Mouse (Mus musculus): ENCODE measurements around the gene Brd7. TPM values are rescaled to one million over a fixed set of nuclear protein-coding genes. Genes with fewer than 3 reads are reported as not detected.

Brd7 gene
- total and polyA plus RNA-seq, 3 experiments, result 31.9 to 106 (median 46.3) TPM

DNA sequence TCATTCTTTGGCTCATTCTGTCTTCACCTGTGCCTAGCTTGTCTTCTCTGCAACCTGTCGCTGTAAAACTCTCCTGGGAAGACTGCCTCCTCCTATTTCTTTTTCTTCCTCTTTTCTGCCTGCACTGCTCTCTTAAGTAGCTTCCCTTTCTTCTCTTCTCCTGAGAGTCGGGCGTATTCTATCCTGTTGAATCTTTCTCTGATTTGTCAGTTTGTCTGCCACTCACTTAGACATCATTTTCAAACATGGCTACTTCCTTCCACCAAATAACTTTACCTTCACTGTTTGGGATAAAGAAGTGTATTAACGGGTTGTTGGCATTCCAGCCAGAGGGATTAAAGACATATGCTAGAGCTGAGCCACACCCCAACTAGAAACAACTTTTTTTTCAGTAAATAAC lies 20.0 kb downstream of the Brd7 start:
- H3K79me2 ChIP-seq (replicated peaks; ENCODE audit: control insufficient read depth, extremely low read depth, insufficient read depth, poor library complexity, severe bottlenecking), result no peaks in the 10 kb centered on the region
- no peak overlapping the region for H3K9ac ChIP-seq (ENCODE audit: insufficient read depth, low read depth)
- H3K27me3 ChIP-seq (replicated peaks), result no peaks in the 10 kb centered on the region
- DNase-seq (ENCODE audit: extremely low read depth), result no peak
- dilution Hi-C loops (cut with MboI; ENCODE audit: extremely low pct_ligation_motif_present, extremely low pct_unique_long_range_greater_than_20kb, low sequenced_read_pairs) (no loop called here), in situ Hi-C loops (cut with MboI; ENCODE audit: low pct_ligation_motif_present, low pct_unique_long_range_greater_than_20kb, low sequenced_read_pairs) (no loop called here)
- no peaks in the 10 kb centered on the region for H3K9me3 ChIP-seq (replicated peaks; ENCODE audit: low read length)
- TF ChIP-seq MEF2A (IDR thresholded peaks at IDR 0.05; ENCODE audit: borderline replicate concordance, low read depth, low read length) (no peak), TCF12 (IDR thresholded peaks at IDR 0.05; ENCODE audit: low read depth, low read length) (no peak), EP300 (IDR thresholded peaks at IDR 0.05; ENCODE audit: low read length) (no peak), RAD21 (IDR thresholded peaks at IDR 0.05; ENCODE audit: low read depth, low read length) (no peak), MXI1 (IDR thresholded peaks at IDR 0.05; ENCODE audit: low read depth, low read length) (no peak), JUN (IDR thresholded peaks at IDR 0.05; ENCODE audit: insufficient read depth, low read depth, low read length) (no peak), JUND (conservative IDR thresholded peaks at IDR 0.05; ENCODE audit: low read depth, low read length) (no peak), HCFC1 (IDR thresholded peaks at IDR 0.05; ENCODE audit: low read depth, low read length) (no peak), IRF4 (IDR thresholded peaks at IDR 0.05; ENCODE audit: low read depth, low read length) (no peak)
- H3K36me3 ChIP-seq (replicated peaks in 1 of 2; ENCODE audit: control insufficient read depth in 1 of 2, insufficient read depth in 1 of 2, low read length in 1 of 2), result peaks cover 68 to 89% of the 10 kb centered on the region in 2 experiments
- no peak overlapping the region for H3K4me3 ChIP-seq (replicated peaks in 1 of 3; ENCODE audit: low read depth in 2 of 3, low read length in 2 of 3, poor library complexity in 1 of 3)
- no peak overlapping the region for H3K4me2 ChIP-seq (ENCODE audit: insufficient read depth, low read depth, poor library complexity, severe bottlenecking)
- no peak overlapping the region for H3K27ac ChIP-seq (ENCODE audit: insufficient read depth, low read depth)
- no peaks in the 10 kb centered on the region for H3K4me1 ChIP-seq (ENCODE audit: control insufficient read depth in 1 of 2, insufficient read depth in 2 of 2)

DNA sequence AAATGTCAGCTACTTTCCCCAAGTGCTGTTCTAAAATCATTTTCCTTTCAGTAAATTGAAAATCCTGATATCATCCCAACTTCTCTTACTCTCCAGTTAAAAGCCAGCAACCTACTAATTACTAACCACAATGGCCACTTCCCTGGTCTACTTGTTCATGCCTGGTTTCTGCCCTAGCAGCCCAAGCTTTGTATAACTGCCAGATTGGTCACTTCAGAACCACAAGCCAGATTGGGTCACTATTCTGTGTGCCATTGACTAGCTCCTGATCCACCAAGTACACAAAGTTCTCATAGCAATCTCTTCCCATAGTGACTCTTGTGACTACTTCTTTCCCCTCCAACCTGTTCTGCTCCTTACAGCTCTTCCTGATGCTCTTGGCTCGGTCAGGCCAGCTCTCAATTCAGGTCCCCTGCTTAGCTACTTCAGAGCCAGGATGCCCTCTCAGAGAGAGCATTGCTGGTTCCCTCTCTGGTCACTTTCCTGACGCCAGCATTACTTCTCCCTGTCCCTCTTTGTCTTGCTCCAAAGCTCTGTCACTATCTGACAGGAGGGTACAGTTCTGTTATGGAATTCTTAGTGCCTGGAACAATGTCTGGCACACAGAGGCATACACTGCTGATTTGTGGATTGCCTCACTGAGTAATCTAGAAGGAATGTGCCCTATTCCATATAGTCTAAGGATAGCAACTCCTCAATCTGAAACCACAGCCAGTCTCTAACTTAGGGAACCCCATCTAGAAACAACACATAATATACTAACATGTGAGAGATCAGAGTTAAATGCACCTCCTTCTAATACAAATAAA lies 21.9 kb downstream of the Brd7 start:
- peaks cover 66 to 89% of the 10 kb centered on the region in 2 experiments for H3K36me3 ChIP-seq (replicated peaks in 1 of 2; ENCODE audit: control insufficient read depth in 1 of 2, insufficient read depth in 1 of 2, low read length in 1 of 2)
- no peak overlapping the region for H3K4me2 ChIP-seq (ENCODE audit: insufficient read depth, low read depth, poor library complexity, severe bottlenecking)
- H3K79me2 ChIP-seq (replicated peaks; ENCODE audit: control insufficient read depth, extremely low read depth, insufficient read depth, poor library complexity, severe bottlenecking), result no peaks in the 10 kb centered on the region
- DNase-seq (ENCODE audit: extremely low read depth), result no peak
- H3K4me1 ChIP-seq (ENCODE audit: control insufficient read depth in 1 of 2, insufficient read depth in 2 of 2), result no peaks in the 10 kb centered on the region
- dilution Hi-C loops (cut with MboI; ENCODE audit: extremely low pct_ligation_motif_present, extremely low pct_unique_long_range_greater_than_20kb, low sequenced_read_pairs) (no loop called here), in situ Hi-C loops (cut with MboI; ENCODE audit: low pct_ligation_motif_present, low pct_unique_long_range_greater_than_20kb, low sequenced_read_pairs) (no loop called here)
- no peak overlapping the region for H3K4me3 ChIP-seq (replicated peaks in 1 of 3; ENCODE audit: low read depth in 2 of 3, low read length in 2 of 3, poor library complexity in 1 of 3)
- H3K9me3 ChIP-seq (replicated peaks; ENCODE audit: low read length), result no peaks in the 10 kb centered on the region
- no peak overlapping the region for H3K9ac ChIP-seq (ENCODE audit: insufficient read depth, low read depth)
- no peak for TF ChIP-seq BHLHE40 (IDR thresholded peaks at IDR 0.05; ENCODE audit: low read depth, low read length)
- no peak for TF ChIP-seq TCF12 (IDR thresholded peaks at IDR 0.05; ENCODE audit: low read depth, low read length)
- H3K27ac ChIP-seq (ENCODE audit: insufficient read depth, low read depth), result no peak overlapping the region
- no peaks in the 10 kb centered on the region for H3K27me3 ChIP-seq (replicated peaks)

DNA sequence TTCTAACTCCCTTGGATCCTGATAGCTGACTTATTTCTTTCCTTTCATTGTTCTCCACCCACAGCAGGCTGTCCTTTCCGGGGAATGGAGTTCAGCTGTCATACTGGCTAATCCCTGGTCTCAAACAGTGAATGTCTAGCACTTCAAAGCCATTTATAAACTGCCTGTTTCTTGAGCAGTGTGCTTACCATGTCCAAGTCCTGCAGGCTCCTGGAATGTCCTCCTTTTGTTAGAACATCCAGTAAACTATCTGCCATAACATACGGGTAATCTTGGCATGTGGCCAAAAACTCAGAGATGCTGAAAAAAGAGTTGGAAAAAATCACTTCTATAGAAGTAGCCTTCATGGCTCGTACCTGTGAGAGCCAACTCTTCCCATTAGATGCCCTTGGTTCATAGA lies 22.8 kb downstream of the Brd7 start:
- Histone ChIP-seq H3K9ac (ENCODE audit: insufficient read depth, low read depth) (no peak overlapping the region), H3K4me2 (ENCODE audit: insufficient read depth, low read depth, poor library complexity, severe bottlenecking) (no peak overlapping the region), H3K4me1 (ENCODE audit: control insufficient read depth in 1 of 2, insufficient read depth in 2 of 2) (no peaks in the 10 kb centered on the region), H3K36me3 (replicated peaks in 1 of 2; ENCODE audit: control insufficient read depth in 1 of 2, insufficient read depth in 1 of 2, low read length in 1 of 2) (peaks cover 62 to 89% of the 10 kb centered on the region in 2 experiments), H3K27me3 (replicated peaks) (no peaks in the 10 kb centered on the region), H3K79me2 (replicated peaks; ENCODE audit: control insufficient read depth, extremely low read depth, insufficient read depth, poor library complexity, severe bottlenecking) (no peaks in the 10 kb centered on the region), H3K4me3 (replicated peaks in 1 of 3; ENCODE audit: low read depth in 2 of 3, low read length in 2 of 3, poor library complexity in 1 of 3) (no peak overlapping the region), H3K9me3 (replicated peaks; ENCODE audit: low read length) (no peaks in the 10 kb centered on the region), H3K27ac (ENCODE audit: insufficient read depth, low read depth) (no peak overlapping the region)
- no peak for DNase-seq (ENCODE audit: extremely low read depth)
- TF ChIP-seq SMC3 (IDR thresholded peaks at IDR 0.05; ENCODE audit: low read depth, low read length) (no peak), RAD21 (IDR thresholded peaks at IDR 0.05; ENCODE audit: low read depth, low read length) (no peak), JUND (conservative IDR thresholded peaks at IDR 0.05; ENCODE audit: low read depth, low read length) (no peak), MAZ (IDR thresholded peaks at IDR 0.05; ENCODE audit: low read depth, low read length) (no peak), NRF1 (IDR thresholded peaks at IDR 0.05; ENCODE audit: low read depth, low read length) (no peak), MEF2A (IDR thresholded peaks at IDR 0.05; ENCODE audit: borderline replicate concordance, low read depth, low read length) (no peak), PAX5 (IDR thresholded peaks at IDR 0.05; ENCODE audit: low read length) (no peak), USF2 (conservative IDR thresholded peaks at IDR 0.05; ENCODE audit: low read depth, low read length) (no peak), ZMIZ1 (IDR thresholded peaks at IDR 0.05; ENCODE audit: low read depth, low read length) (no peak), USF1 (IDR thresholded peaks at IDR 0.05; ENCODE audit: low read depth, low read length) (no peak), E2F4 (IDR thresholded peaks at IDR 0.05; ENCODE audit: insufficient replicate concordance, low read depth, low read length) (no peak), MAX (IDR thresholded peaks at IDR 0.05; ENCODE audit: low read length) (no peak), SIN3A (IDR thresholded peaks at IDR 0.05; ENCODE audit: low read length) (no peak), KAT2A (IDR thresholded peaks at IDR 0.05; ENCODE audit: insufficient replicate concordance, low read length) (no peak), JUN (IDR thresholded peaks at IDR 0.05; ENCODE audit: insufficient read depth, low read depth, low read length) (no peak)
- in situ Hi-C loops (cut with MboI; ENCODE audit: low pct_ligation_motif_present, low pct_unique_long_range_greater_than_20kb, low sequenced_read_pairs), result no loop called here
- dilution Hi-C loops (cut with MboI; ENCODE audit: extremely low pct_ligation_motif_present, extremely low pct_unique_long_range_greater_than_20kb, low sequenced_read_pairs), result no loop called here
